Mouse (Mus musculus) limb, embryonic 10.5 days (tissue): ENCODE measurements at regions not wholly inside any gene's neighbourhood (a gene's known extent, or its start where the extent isn't known, plus 50 kb on each side); places are given as distances from the start of the nearest gene placed in this dataset.

Experiments used
- DNase-seq: peaks from one replicate; pipeline ENCODE4 v3.0.0-alpha.2; 2017; ENCODE audit warnings: low spot score
- H3K27ac ChIP-seq: fragments of 300-500 bp; sonication (generic); 2 replicates; pipeline ENCODE4 v1.5.1; 2016; ENCODE audit warnings: mild to moderate bottlenecking
- H3K27me3 ChIP-seq: fragments of 300-500 bp; sonication (generic); 2 replicates; pipeline ENCODE4 v1.6.1; 2016; ENCODE audit warnings: low read depth, mild to moderate bottlenecking; ENCODE audit not compliant: poor library complexity, severe bottlenecking
- H3K36me3 ChIP-seq: fragments of 300-500 bp; sonication (generic); 2 replicates; pipeline ENCODE4 v1.6.1; 2016; ENCODE audit warnings: mild to moderate bottlenecking, moderate library complexity
- H3K4me1 ChIP-seq: fragments of 300-500 bp; sonication (generic); 2 replicates; pipeline ENCODE4 v1.6.1; 2016
- H3K4me3 ChIP-seq: fragments of 300-500 bp; sonication (generic); 2 replicates; pipeline ENCODE4 v1.5.1; 2016; ENCODE audit warnings: mild to moderate bottlenecking, moderate library complexity
- H3K9me3 ChIP-seq: fragments of 300-500 bp; sonication (generic); replicated peaks from 2 replicates; pipeline ENCODE4 v1.6.1; 2016; ENCODE audit warnings: mild to moderate bottlenecking
- WGBS: fragments of 180-500 bp; shearing (Covaris S2); methylation state at CpG from one replicate; pipeline ENCODE4 v1.1.7; 2016; 5-methylcytosine and 5-hydroxymethylcytosine counted together

DNA sequence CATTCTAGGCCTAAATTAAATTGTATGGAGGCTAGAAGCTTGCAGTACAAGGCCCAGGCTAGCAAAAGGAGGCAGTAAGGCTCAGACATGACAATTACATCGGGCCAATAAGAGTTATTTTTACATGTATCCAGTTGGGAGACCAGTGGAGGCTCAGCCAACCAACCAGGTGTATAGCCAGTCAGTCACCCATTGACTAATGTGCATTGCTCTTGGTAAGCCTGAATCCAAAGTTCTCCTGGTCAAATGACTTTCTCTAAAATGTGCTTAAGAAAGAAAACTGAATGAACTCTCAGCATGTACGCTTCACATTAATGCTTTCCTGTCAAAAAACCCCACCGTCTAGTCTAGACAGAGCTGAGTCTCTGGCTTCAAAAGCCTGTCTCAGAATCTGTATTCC is 127.4 kb upstream of the Tcerg1l start:
- Histone ChIP-seq H3K4me3 (no peak overlapping the region), H3K4me1 (no peaks in the 10 kb centered on the region), H3K9me3 (no peaks in the 10 kb centered on the region), H3K27ac (no peak overlapping the region), H3K36me3 (no peaks in the 10 kb centered on the region), H3K27me3 (no peaks in the 10 kb centered on the region)
- no peak for DNase-seq
- WGBS = 88% methylated on average over 3 of the region's 3 CpGs

DNA sequence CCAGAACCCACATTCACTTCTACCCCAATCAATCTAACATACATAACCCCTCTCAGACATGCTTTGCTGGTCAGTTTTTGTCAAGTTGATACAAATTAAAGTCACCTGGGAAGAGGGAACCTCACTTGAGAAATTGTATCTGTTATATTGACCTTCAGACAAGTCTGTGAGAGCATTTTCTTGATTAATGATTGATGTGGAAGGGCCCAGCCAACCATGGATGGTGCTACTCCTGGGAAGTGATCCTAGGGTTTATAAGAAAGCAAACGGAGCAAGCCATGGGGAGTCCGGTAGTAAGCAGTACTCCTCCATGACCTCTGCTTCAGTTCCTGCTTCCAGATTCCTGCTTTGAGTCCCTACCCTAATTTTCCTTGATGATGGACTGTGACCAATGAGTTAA is 116.6 kb upstream of the Tcerg1l start:
- 86% methylated on average over 2 of the region's 2 CpGs for WGBS
- Histone ChIP-seq H3K27me3 (no peaks in the 10 kb centered on the region), H3K27ac (no peak overlapping the region), H3K4me3 (no peak overlapping the region), H3K4me1 (no peaks in the 10 kb centered on the region), H3K9me3 (no peaks in the 10 kb centered on the region), H3K36me3 (no peaks in the 10 kb centered on the region)
- DNase-seq = no peak

DNA sequence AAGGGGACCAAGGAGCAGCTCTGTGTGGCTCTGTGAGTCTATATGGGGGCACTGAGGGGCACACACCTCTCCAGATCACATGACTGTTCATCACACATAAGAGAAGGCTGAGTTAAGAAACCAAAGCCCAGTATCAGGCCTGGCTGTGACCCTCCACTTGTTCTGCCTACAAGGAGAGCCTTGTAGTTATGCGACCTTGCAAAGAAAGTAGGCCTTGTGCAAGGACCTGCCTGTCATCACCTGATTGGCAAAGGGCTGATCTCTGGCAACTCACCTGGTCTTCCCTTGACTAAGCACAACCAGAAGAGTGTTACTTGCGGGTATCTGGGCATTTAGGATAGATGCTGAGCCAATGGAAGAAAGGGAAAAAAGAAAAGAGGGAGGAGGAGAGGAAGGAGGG is 107.7 kb upstream of the Tcerg1l start:
- DNase-seq = no peak
- no peaks in the 10 kb centered on the region for H3K27me3 ChIP-seq
- no peaks in the 10 kb centered on the region for H3K4me1 ChIP-seq
- no peaks in the 10 kb centered on the region for H3K36me3 ChIP-seq
- no peak overlapping the region for H3K4me3 ChIP-seq
- H3K9me3 ChIP-seq = no peaks in the 10 kb centered on the region
- no peak overlapping the region for H3K27ac ChIP-seq
- 86% methylated on average over 2 of the region's 2 CpGs for WGBS

GRCm38 (mm10) chr7:138503986-138504385 is 106.5 kb upstream of the Tcerg1l start:
- H3K9me3 ChIP-seq = no peaks in the 10 kb centered on the region
- WGBS = 66% methylated on average over 3 of the region's 3 CpGs

DNA sequence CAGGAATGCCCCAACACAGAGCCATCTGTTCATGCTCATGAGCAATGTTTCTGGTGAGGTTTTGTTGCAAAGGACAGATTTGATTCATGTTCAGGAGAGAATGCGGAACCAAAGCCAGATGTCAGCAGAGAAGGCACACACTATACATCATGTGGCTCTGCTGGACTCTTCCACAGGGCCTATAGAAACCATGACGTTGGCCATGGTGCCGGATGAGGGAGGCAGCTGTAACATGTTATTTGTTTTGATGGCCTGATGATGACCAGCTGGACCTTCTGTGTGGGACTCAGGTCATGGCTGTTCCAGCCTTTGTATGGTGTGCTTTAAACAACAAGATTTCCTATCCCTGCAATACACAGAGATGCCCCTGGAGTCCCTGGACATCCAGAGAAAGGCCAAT is 105.5 kb upstream of the Tcerg1l start:
- Histone ChIP-seq H3K4me1 (no peaks in the 10 kb centered on the region), H3K36me3 (no peaks in the 10 kb centered on the region), H3K4me3 (no peak overlapping the region), H3K27ac (no peak overlapping the region), H3K9me3 (no peaks in the 10 kb centered on the region), H3K27me3 (no peaks in the 10 kb centered on the region)
- WGBS = 73% methylated on average over 3 of the region's 3 CpGs
- no peak for DNase-seq

More at GRCm38 (mm10) chr7:138503986-138504385, 106.5 kb upstream of the Tcerg1l start:
- no peaks in the 10 kb centered on the region for H3K27me3 ChIP-seq
- H3K27ac ChIP-seq = no peak overlapping the region
- H3K4me3 ChIP-seq = no peak overlapping the region
- H3K36me3 ChIP-seq = no peaks in the 10 kb centered on the region
- no peak for DNase-seq
- H3K4me1 ChIP-seq = no peaks in the 10 kb centered on the region

GRCm38 (mm10) chr7:138501347-138502014 is 104.0 kb upstream of the Tcerg1l start:
- WGBS = 84% methylated on average over 14 of the region's 14 CpGs

DNA sequence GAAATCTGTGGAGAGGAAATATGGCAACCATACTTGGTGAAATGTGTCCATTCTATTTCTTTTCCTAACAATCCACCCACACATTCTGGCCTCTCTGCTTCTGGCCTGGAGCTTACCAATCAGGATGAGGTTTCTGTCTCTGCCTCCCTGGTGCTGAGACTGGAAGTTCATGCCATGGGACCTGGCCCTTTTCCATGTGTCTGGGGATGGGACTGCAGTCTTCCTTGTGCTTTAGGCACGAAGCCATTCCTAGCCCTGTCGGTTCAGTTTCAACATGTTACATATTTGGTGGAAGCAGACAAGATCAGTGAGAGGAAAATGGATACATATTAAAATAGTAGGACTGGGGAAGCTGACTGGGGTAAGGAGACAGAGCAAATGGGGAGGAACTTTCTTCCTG is 100.2 kb upstream of the Tcerg1l start:
- H3K4me1 ChIP-seq = no peaks in the 10 kb centered on the region
- H3K27me3 ChIP-seq = no peaks in the 10 kb centered on the region
- H3K4me3 ChIP-seq = no peak overlapping the region
- no peak overlapping the region for H3K27ac ChIP-seq
- no peaks in the 10 kb centered on the region for H3K36me3 ChIP-seq
- no peak for DNase-seq
- H3K9me3 ChIP-seq = no peaks in the 10 kb centered on the region
- WGBS = 77% methylated on average over 2 of the region's 2 CpGs

More at GRCm38 (mm10) chr7:138501347-138502014, 104.0 kb upstream of the Tcerg1l start:
- Histone ChIP-seq H3K4me3 (no peak overlapping the region), H3K36me3 (no peaks in the 10 kb centered on the region), H3K4me1 (no peaks in the 10 kb centered on the region), H3K9me3 (no peaks in the 10 kb centered on the region), H3K27ac (no peak overlapping the region), H3K27me3 (no peaks in the 10 kb centered on the region)
- DNase-seq = no peak

DNA sequence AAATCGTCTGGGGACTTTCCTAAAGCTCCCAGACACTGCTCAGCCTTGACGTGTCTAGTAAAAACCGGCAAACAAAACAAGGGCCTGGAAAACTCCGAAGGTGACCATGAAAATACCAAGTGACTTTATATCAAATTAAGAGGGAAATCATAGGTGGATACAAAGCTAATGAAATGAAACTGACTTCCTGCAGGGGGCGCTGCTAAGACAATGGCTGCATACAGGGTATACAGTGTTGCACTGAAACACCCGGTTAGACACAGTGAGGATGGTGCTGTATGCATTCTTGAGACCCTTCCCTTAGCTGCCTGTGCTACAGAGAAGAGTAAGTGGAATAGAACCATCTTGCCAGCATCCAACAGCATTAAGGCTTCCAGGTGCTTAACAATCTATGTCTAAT is 99.7 kb upstream of the Tcerg1l start:
- DNase-seq = peak; percentile 33
- no peaks in the 10 kb centered on the region for H3K9me3 ChIP-seq
- 63% methylated on average over 6 of the region's 6 CpGs for WGBS

DNA sequence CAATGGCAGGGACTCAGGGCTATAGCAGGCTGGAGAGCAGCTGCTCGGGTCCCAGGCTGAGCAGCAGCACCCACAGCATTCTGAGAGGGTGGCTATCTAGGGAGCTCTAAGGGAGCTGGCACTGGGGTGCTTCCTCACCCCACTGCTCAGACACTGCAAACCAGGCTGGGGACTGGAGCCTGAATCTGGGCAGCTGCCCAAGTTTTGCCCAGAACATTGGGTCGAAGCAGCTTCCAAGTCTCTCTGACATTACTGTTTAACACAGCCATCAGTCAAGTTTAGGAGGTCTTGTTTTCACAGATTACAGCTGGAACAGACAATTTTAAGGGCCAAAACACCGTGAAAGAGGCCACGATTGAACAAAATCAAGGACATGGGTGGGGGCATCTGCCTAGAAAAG is 96.1 kb upstream of the Tcerg1l start:
- Histone ChIP-seq H3K27me3 (no peaks in the 10 kb centered on the region), H3K4me3 (no peak overlapping the region), H3K36me3 (no peaks in the 10 kb centered on the region), H3K4me1 (no peaks in the 10 kb centered on the region), H3K9me3 (no peaks in the 10 kb centered on the region), H3K27ac (no peak overlapping the region)
- WGBS = 80% methylated on average over 4 of the region's 4 CpGs
- no peak for DNase-seq

More for the DNA sequence above, 99.7 kb upstream of the Tcerg1l start:
- Histone ChIP-seq H3K36me3 (no peaks in the 10 kb centered on the region), H3K27me3 (no peaks in the 10 kb centered on the region), H3K4me3 (no peak overlapping the region), H3K4me1 (no peaks in the 10 kb centered on the region), H3K27ac (no peak overlapping the region)

GRCm38 (mm10) chr7:138492261-138492660 is 94.7 kb upstream of the Tcerg1l start:
- Histone ChIP-seq H3K4me3 (no peak overlapping the region), H3K27ac (no peak overlapping the region), H3K4me1 (no peaks in the 10 kb centered on the region), H3K36me3 (no peaks in the 10 kb centered on the region), H3K27me3 (no peaks in the 10 kb centered on the region), H3K9me3 (no peaks in the 10 kb centered on the region)
- DNase-seq = no peak
- 96% methylated on average over 5 of the region's 5 CpGs for WGBS

GRCm38 (mm10) chr7:138489471-138489870 is 91.9 kb upstream of the Tcerg1l start:
- no peaks in the 10 kb centered on the region for H3K9me3 ChIP-seq
- no peaks in the 10 kb centered on the region for H3K27me3 ChIP-seq
- no peaks in the 10 kb centered on the region for H3K4me1 ChIP-seq
- H3K27ac ChIP-seq = no peak overlapping the region
- whole genome bisulfite sequencing = 83% methylated on average over 2 of the region's 2 CpGs
- H3K4me3 ChIP-seq = no peak overlapping the region
- DNase-seq = no peak
- no peaks in the 10 kb centered on the region for H3K36me3 ChIP-seq

GRCm38 (mm10) chr7:138488201-138488720 is 90.7 kb upstream of the Tcerg1l start:
- Histone ChIP-seq H3K4me3 (no peak overlapping the region), H3K27me3 (no peaks in the 10 kb centered on the region), H3K36me3 (no peaks in the 10 kb centered on the region), H3K9me3 (no peaks in the 10 kb centered on the region), H3K4me1 (no peaks in the 10 kb centered on the region), H3K27ac (no peak overlapping the region)
- DNase-seq = no peak
- WGBS = 89% methylated on average over 3 of the region's 3 CpGs

DNA sequence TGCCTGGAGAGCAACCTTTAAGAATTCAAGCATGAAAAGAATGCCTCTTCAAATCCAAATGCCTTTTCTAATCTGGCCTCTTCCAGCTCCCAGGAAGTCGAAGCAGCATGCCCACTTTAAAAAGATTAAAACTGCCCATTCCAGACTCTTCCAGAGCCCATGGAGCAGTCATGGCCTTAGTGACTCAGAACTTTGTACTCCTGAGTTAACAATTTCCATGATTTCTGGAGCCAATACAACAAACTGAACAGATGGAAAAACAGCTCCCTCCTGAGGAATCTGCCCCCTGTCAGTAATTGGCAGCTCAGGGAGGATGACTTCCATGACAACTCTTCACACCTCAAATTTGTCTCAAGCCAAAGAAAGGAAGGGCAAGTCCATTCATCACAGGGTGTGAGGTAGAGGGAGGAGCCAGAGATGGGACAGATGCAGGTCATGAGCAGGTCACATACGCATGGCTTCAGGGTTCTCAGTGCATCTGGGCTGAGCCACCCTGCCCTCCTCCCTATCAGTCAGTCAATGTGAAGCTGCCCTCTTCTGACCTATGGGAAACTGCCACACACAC is 75.4 kb upstream of the Tcerg1l start:
- H3K9me3 ChIP-seq = no peaks in the 10 kb centered on the region
- WGBS = 81% methylated on average over 2 of the region's 2 CpGs
- DNase-seq = no peak
- H3K36me3 ChIP-seq = no peaks in the 10 kb centered on the region
- no peaks in the 10 kb centered on the region for H3K27me3 ChIP-seq
- H3K4me3 ChIP-seq = no peak overlapping the region
- H3K27ac ChIP-seq = no peak overlapping the region
- peaks cover 4% of the 10 kb centered on the region; the same call in 1 of the 2 replicates for H3K4me1 ChIP-seq
